Mouse (Mus musculus) myocyte (in vitro differentiated cells): Measurements from ENCODE around the gene Acvrl1.

Experiments
- E2F4 ChIP-seq: IDR thresholded peaks from one replicate; pipeline ENCODE4 v1.6.1; 2011; ENCODE audit warnings: mild to moderate bottlenecking, control low read depth, moderate library complexity; ENCODE audit not compliant: insufficient read depth
- MAX ChIP-seq: IDR thresholded peaks from one replicate; pipeline ENCODE4 v1.6.1; 2011; ENCODE audit warnings: low read depth, mild to moderate bottlenecking, control low read depth
- MYOD1 ChIP-seq, 3 experiments: IDR thresholded peaks; one replicate each; pipeline ENCODE4 v1.6.1; 2011; ENCODE audit warnings: control low read depth in 2 of 3, low read depth in 2 of 3, mild to moderate bottlenecking in 2 of 3, moderate library complexity in 1 of 3; ENCODE audit not compliant: insufficient read length in 2 of 3, control insufficient read depth in 1 of 3
- POLR2A ChIP-seq: IDR thresholded peaks from one replicate; pipeline ENCODE4 v1.6.1; 2011; ENCODE audit warnings: low read depth, mild to moderate bottlenecking, control low read depth, moderate library complexity; ENCODE audit not compliant: insufficient read length
- POLR2AphosphoS2 ChIP-seq: IDR thresholded peaks from one replicate; pipeline ENCODE4 v1.6.1; 2011; ENCODE audit warnings: low read depth, control low read depth; ENCODE audit not compliant: insufficient read length
- USF1 ChIP-seq: IDR thresholded peaks from one replicate; pipeline ENCODE4 v1.6.1; 2011; ENCODE audit warnings: low read depth, mild to moderate bottlenecking, control low read depth, moderate library complexity

DNA sequence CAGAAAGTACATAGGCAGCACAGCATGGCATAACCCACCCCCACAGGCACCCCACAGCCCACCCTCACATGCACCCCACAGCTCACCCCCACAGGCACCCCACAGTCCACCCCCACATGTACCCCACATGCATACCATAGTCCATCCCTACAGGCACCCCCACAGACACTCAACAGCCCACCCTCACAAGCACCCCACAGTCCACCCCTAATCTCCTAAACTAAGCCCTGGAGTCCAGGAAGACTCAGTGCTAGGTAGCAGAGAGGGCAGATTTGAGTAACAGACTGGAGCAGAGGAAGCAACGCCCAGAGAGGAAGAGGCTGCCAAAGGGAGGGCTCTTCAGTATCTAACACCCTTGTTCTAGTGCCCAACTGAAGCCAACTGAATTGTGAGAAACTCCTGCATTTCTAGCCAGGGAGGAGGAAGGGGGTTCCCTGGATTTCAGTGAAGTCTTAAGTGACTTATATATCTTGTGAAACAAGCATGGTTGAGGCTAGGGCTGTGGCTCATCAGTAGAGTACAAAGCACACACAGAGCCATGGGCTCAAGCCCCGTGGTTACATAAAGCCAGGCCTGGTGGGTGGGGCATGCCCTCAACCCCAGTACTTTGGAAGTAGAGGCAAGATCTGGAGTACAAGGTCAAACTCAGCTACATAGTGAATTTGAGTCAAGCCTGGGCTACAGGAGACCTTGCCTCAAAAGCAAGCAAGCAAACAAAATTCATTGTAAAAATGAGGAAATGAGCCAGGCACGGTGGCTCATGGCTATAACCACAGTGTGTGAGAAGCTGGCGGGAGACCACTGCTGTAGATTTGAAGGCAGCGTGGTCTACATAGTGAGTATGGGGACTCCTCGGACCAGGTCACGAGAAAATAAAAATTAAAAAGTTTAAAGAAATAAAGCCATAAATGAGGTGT lies 26.6 kb downstream of the Acvrl1 start:
- TF ChIP-seq POLR2A (no peak), MAX (no peak), MYOD1 (IDR thresholded peaks at IDR 0.05; ENCODE audit: control insufficient read depth in 1 of 3, insufficient read length in 2 of 3, low read depth in 2 of 3) (no peak), POLR2AphosphoS2 (no peak), USF1 (no peak), E2F4 (no peak)
